Mouse (Mus musculus) MN1 (cell line): ENCODE results near the gene Clcn2.
"Not testable (repeated sequence)": the region's sequence is repeated elsewhere in the genome, so short reads cannot be mapped to it uniquely, and the experiment has no call there.

Source experiments
- DNase-seq: peaks from one replicate; pipeline ENCODE4 v3.0.0-alpha.2; 2016; ENCODE audit warnings: low spot score

Gene Clcn2

DNA sequence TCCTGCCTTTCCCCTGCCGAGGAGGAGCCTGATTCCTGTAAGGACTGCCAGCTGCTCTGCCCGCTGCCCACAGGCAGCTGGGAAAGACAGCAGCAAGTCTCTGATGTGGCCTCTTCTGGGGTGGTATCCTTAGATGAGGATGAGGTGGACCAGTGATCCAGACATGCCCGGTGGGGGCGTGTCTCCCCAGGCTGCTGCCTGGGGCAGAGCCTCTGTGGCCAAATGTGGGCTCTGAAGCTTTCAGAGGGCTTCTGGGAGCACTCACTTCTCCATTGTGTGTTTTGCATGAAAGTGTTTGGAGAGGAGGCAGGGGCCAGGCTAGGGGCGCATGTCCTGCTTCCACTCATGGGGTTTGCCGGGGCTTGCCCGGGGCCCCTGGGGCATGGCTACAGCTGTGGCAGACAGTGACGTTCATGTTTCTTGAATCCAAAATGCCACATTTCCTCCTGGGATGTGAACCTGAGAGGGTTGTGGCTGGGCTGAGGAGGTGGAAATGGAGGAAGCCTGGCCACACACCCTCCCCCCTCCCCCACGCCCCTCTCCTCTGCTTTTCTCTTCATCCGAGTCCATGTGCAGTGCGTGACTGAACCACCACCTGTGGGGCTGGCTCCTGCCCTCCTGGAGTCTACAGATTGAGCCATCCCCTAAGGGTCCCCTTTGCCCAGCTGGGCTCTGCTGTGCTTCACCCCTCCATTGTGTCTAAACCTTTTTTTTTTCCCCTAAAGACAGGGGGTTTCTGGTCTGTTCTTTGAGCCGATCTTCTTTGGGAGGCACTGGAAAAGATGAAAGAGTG lies 15.6 kb downstream of the Clcn2 start:
- DNase-seq = no peak

DNA sequence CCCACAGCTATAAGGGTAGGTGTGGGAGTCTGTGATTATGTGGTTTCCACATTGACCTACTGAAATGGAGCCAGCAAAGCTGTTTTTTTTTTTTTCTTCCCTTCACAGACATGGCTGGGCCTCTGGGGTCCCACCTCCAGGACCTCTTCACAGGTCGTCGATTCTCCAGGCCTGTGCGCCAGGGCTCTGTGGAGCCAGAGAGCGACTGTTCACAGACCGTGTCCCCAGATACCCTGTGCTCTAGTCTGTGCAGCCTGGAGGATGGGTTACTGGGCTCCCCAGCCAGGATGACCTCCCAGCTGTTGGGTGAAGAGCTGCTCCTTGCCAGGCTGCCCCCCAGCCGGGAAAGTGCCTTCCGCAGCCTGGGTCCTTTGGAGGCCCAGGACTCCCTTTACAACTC lies 16.2 kb downstream of the Clcn2 start:
- no peak for DNase-seq

GRCm38 (mm10) chr16:20700036-20700435 lies 17.5 kb downstream of the Clcn2 start:
- no peak for DNase-seq

DNA sequence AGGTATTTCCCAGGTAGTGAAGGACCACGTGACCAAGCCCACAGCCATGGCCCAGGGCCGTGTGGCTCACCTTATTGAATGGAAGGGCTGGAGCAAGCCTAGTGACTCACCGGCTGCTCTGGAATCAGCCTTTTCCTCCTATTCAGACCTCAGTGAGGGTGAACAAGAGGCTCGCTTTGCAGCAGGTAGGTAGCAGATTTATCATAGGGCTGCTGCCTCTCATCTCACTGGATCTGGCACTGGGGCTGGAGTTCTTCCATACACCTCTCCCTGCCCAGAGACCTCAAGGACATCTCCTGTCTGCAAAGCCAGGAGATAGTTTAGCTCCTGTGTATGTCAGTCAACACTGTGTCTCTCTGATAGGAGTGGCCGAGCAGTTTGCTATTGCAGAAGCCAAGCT lies 18.3 kb downstream of the Clcn2 start:
- DNase-seq = no peak

- DNase-seq = peak; percentile 95
Observed at GRCm38 (mm10) chr16:20695622-20696323, 21.8 kb downstream of the Clcn2 start.

- DNase-seq = peak; percentile 33
Observed at GRCm38 (mm10) chr16:20694781-20695180, 22.8 kb downstream of the Clcn2 start.

- DNase-seq = peak; percentile 89
Observed at GRCm38 (mm10) chr16:20693111-20693701, 24.3 kb downstream of the Clcn2 start, which contains the start of gene Fam131a. Fam131a (plus strand) TSS chr16:20693241.

- peak; percentile 36 for DNase-seq
Observed at GRCm38 (mm10) chr16:20692241-20692965, 25.1 kb downstream of the Clcn2 start.

DNA sequence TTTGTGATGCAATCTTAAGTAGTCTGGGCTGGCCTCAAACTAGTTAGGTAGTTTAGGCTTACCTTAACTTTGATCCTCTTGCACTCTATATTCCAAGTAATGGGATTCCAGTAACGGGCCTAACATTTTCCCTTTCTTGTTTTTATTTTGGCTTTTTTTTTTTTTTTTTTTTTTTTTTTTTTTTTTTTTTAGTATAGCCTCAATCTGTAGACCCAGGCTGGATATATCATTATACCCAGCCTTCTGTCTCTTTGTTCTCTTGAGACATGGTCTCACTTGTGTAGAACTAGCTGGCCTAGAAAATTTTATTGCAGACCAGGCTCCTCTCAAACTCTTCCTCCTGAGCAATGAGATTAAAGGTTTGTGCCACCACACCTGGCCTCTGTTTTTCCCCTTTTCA lies 25.9 kb downstream of the Clcn2 start:
- DNase-seq = no peak

GRCm38 (mm10) chr16:20690774-20691173 lies 26.8 kb downstream of the Clcn2 start:
- no peak for DNase-seq

DNA sequence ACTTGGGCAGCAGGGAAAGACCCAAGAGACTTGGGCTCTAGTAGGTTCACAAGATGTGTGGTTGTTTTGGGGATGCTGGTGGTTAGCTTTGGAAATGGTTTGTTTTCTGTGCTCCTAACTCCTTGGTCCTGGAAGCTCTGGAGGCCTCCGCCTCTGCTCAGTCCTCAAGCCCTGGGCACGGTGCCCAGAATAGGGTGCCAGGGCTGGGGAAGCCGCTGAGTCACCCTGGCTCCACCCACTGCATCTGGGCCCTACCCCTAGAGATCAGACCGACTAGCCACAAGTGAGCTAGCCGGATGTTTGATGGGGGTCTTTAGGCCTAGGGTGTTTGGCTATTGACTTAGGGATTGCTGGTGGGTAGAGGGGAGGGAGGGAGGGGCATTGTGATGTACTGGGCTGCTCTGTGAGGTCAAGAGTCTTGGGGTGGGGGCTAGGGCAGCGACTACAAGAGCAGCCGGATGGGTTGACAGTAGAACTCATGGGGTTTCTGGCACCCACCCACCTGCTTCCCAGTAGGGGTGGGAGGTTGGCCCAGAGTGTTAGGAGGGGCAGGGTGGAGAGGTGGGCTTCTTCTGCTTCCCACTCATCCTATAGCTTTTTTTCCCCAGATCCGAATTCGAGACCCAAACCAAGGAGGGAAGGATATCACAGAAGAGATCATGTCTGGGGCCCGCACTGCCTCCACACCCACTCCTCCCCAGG lies 39.4 kb downstream of the Clcn2 start:
- DNase-seq = peak; percentile 95

DNA sequence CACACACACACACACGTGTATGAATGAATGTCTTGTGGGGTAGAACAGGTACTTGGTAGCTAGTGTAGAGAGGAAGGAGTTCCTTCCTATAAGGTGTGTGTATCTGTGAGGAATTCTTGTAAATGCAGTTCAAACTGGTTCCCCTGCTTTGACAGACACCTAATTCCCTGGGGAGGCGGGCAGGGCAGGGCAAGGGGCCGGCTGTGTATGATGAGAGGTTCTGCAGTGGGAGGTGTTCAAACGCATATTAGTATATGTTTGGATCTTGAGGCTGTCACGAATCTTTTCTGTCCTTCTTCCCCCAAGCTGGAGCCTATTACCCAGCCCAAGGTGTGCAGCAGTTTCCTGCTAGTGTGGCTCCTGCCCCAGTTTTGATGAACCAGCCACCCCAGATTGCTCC lies 40.2 kb downstream of the Clcn2 start:
- peak; percentile 30 for DNase-seq

DNA sequence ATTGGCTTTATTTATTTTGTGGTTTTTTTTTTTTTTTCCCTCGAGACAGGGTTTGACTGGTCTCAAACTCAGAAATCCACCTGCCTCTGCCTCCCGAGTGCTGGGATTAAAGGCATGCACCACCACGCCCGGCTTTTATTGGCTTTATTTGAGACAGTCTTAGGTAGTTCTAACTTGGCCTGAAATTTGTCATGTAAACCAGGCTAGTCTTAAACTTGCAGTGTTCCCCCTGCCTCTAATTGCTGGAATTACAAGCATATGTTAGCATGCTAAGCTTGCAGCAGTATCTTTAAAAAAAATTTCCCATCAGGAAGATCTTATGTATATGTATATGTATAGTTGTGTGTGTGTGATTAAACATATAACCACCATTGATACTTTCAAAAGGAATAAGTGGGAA lies 40.8 kb downstream of the Clcn2 start:
- DNase-seq = peak; percentile 44

GRCm38 (mm10) chr16:20675213-20675612 lies 42.3 kb downstream of the Clcn2 start:
- no peak for DNase-seq

DNA sequence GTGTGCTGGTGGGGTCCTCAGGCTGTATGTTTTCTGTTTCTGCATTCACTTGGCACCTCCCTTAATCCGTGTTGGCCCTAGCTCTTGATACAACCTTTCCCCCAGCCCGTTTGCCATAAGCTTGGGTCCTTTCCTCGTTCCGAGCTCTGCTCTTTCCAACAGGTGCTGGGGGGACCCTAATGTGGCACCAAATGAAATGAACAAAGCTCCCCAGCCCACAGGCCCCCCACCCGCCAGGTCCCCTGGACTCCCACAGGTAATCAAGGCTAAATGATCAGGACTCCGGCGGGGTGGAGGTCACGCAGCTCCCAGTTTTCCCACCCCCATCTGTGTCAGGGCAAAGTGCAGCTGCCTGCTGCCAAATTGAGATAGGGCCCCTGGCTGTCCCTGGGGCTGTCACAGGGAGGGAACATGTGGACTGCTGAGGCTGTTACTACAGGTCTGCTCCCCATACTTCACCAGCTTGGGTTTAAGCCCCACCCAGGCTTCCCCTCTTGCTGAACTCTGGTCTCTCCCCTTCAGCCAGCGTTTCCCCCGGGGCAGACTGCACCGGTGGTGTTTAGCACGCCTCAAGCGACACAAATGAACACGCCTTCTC lies 43.7 kb downstream of the Clcn2 start:
- no peak for DNase-seq

GRCm38 (mm10) chr16:20672965-20673705 lies 44.4 kb downstream of the Clcn2 start:
- DNase-seq = peak; percentile 41

DNA sequence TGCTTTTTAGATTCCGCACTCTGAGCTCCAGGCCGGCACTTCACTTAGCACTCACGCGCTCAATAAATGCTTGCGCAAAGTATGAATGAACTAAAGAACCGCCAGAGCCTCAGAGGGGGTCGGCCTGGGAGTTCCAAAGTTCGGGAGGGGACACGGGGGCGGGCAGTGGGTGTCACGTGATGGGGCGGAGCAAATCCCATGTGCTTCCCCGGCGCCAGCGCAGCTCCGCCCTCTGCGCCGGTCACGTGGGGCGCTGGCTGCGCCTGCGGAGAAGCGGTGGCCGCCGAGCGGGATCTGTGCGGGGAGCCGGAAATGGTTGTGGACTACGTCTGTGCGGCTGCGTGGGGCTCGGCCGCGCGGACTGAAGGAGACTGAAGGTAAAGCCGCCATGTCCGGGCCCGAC lies 45.0 kb downstream of the Clcn2 start:
- DNase-seq = peak; percentile 91

DNA sequence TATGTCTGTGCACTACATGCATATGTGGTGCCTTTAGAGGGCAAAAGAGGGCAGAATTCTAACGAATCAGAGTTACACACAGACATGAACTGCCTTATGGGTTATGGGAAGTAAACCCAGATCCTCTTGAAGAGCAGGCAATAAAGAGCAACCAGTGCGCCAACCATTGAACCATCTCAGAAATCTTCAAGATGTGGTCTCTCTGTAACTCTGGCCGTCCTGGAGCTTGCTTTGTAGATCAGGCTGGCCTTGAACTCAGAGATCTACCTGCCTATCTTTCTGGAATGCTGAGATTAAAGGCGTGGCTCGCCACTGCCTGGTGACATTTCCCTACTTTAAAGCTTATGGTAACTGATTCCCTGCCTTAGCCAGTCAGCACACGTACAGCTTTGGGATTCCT lies 45.7 kb downstream of the Clcn2 start:
- peak; percentile 24 for DNase-seq

DNA sequence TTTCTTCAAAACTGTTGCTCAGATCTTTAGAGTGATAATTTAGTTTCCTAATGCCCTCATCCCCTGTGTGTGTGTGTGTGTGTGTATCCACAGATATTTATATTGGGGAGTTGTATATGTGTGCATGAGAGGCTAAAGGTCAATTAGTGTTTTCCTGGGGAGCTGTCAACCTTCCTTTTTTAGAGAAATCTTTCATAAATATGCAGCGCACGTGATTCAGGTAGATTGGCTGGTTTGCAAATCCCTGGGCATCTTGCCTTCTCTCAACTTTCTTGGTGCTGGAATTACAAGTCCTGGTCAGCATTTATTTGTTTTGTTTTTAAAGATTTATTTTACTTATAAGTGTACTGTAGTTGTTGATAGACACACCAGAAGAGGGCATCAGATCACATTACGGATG lies 47.3 kb downstream of the Clcn2 start:
- no peak for DNase-seq

DNA sequence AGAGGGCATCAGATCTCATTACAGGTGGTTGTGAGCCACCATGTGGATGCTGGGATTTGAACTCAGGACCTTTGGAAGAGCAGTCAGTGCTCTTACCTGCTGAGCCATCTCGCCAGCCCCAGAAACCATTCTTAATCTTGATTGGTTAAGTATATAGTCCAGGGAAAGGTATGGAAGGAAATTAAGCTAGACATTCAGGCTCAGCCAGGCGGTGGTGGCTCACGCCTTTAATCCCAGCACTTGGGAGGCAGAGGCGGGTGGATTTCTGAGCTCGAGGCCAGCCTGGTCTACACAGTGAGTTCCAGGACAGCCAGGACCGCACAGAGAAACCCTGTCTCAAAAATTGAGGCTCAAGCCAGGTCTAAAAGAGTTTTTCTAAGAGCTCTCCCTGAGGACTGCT lies 49.5 kb downstream of the Clcn2 start, which contains the start of gene Eif4g1:
TSS of gene Eif4g1 (plus strand) at position 301 of the 400 bp plus-strand sequence.
- DNase-seq = not testable (repeated sequence)
